Mouse (Mus musculus) layer of hippocampus, adult 9-11 months (tissue): ENCODE measurements around the gene Ddr1.
A peak's percentile ranks its signal among the peaks of the same experiment; 100 is the strongest.

Experiments
- DNase-seq: peaks from one replicate; pipeline ENCODE4 v3.0.0; 2022

Ddr1 gene

DNA sequence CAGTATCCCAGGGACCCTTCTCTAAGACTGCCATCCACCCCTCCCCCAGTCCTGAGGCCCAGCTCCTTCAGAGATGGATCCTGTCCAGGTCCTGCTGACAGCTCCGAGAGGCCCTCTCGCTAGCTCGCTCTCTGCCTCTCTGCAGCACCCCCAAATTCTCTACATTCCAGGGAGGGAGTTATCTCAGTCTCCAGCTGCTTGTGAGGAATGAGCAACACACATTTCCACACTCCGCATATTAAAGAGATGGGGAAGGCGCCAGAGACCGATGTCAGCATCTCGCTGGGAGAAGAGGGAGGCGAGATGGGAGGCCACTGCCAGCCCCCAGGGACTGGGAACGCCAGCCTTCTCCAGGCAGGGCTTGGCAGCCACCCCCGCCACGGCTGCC lies 15.9 kb upstream of the Ddr1 start:
- no peak for DNase-seq

DNA sequence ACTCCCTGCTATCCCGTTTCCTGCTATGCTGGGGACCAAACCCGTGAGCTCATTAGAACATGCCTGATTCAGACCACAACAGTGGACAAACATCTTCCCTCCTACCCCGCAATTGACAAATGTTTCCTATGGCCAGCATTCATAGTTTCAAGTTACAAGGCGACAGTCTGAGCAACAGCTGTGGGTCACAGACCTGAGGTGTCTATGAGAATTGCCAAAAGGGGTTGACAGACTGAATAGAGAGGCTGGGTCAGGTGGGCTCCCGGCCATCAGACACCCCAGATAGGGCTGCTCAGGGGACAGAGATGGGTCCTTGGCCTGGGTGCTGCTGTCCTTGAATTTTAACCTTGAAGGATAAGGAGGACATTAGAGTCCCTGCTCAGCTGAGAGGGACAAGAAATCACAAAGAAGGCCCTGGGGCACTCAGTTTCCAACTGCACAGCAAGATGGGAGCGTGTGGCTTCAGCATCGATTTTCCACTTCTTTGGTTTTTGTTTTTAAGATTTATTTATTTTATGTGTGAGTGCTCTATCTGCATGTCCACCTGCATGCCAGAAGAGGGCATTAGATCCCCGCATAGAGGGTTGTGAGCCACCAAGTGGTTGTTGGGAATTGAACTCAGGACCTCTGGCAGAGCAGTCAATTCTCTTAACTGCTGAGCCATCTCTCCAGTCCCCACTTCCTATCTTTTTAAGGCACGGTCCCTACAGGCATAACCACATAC lies 15.4 kb upstream of the Ddr1 start:
- no peak for DNase-seq

DNA sequence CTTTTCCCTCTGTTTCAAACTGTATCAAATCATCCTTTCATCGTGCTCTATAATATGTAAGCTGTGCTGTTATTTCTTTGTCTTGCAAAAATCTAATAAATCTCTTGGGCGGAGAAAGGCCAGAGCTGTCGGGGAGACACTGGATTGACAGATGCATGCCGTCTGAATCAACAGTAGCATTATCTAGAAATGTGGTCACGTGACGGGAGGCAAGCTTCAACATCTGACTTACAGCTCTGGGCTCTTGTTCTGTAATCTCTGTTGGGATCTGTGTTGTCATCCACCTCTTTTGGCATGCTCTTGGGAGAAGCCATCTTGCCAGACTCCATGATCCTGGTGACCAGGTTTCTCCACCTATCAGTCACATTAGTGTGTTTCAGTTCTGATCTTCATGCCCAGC lies 12.7 kb upstream of the Ddr1 start:
- no peak for DNase-seq

DNA sequence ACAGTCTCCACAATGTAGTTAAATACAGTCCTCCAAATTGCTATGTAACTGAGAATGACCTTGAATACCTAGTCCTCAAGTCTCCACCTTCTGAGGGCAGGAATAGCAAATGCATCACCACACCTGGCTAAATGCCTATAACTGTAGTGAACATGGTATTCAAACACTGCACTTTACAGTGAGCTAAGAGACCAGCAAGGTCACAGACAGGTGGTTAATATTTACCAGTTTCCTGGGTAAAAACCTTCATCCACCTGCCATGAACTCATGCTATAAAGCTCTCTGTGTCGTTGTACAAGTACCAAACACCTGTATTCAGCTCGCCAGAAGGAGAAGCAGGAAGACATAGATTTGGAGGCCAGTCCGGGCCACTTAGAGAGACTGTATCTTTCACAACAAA lies 11.7 kb upstream of the Ddr1 start:
- no peak for DNase-seq

DNA sequence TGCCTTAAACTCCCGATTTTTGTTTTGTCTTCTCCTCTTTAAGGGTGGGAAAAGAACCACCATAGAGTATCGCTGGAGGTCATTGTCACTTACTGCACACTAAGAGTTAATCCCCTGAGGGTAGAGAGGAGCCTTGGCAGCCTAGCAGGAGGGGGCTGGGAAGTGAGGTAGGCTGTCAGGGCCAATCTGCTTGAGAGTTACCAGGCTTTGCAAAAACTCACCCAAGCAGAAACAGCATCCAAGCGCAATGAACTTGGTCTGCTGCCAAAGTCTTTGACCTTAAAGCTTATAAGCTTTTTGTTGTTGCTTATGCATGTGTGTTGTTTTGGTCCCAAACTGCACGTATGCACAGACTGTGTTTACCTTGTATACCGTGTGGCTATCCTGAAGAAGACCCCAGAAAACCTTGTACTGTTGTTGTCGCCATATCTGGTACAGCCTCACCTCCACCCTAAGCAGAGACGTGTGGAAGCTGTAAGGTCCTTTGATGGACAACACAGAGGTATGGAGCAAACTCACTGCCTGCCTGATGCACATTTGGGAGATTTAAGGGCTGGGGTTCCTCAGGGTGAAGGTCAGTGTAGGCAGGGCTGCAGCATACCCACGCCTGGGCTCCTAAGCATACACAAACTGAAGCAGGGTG lies 6.4 kb upstream of the Ddr1 start:
- DNase-seq = no peak

DNA sequence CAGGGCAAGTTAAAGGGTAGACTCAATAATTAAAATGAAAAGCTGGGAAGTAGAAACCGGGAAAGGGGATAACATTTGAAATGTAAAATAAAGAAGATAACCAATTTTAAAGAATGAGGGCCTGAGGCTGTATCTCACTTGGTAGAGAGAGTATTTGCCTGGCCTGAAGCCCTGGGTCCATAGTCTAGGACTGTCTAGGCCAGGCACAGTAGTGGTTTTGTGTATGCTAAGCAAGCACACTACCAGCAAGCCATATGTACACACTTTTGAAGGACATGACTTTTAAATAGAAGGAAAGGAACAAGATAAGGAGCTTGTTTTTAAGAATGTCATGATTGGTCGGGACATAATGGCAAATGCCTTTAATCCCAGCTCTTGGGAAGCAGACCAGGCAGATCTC lies 4.2 kb upstream of the Ddr1 start:
- no peak for DNase-seq

DNA sequence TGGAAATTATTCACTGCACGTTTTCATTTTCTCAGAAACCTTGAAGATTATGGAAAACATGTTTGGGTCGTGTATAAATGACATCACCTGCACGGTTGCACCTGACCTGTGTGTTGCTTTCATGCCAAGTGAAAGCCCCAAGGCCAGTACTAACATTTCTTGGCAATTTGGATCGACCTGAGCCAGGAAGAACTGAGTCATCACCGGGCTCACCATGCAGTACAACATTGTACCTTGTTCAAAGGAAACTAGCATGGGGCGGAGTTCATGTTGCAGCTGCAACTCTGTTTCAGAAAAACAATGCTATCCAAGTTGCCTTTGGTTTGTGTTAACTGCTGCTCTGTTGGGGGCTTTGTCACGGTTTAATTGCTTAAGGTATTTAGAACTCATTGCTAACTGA lies 3.5 kb upstream of the Ddr1 start:
- DNase-seq = no peak

DNA sequence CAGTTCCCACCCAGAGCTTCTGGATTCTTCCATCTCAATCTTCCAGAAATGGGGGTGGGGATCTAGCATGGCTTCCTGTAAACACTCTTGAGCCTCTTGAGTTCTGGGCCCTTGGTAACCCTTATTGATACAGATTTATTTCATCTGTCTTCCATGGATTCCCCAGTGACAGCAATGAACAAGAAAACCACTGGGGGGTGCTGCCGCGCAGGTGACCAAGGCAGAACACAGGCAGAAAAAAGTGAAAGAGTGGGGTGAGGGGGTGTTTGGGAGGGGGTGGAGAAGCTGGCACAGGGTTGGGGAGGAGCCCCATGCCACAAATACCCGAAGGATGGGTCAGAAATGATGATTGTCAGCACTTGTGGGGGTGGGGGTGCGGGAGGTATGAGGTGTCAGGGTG lies 1.4 kb upstream of the Ddr1 start:
- DNase-seq = no peak

DNA sequence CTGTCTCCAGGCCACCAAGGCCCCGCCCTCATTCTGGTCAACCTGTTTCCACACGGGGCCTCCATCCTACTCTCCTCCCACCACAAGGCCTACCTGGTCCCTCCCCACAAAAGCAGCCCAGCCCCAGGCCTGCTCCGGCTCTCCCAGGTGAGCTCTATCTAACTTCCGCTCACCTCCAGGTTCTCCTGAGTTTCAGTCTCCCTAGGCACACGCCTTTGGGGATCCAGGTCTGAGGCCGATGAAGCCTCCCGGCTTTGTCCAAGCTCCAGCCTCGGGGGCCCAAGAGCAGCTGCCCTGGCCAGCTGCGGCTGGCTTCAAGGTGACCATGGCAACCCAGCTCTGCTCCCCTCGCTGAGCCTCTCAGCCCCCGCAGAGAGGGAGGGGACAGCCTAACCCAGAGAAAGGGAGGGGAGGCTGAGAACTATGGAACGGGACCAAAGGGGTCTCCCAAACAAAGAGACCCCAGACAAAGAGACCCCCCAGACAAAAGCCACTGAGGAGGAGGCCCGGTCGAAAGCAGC lies 610 bp downstream of the Ddr1 start:
- no peak for DNase-seq

DNA sequence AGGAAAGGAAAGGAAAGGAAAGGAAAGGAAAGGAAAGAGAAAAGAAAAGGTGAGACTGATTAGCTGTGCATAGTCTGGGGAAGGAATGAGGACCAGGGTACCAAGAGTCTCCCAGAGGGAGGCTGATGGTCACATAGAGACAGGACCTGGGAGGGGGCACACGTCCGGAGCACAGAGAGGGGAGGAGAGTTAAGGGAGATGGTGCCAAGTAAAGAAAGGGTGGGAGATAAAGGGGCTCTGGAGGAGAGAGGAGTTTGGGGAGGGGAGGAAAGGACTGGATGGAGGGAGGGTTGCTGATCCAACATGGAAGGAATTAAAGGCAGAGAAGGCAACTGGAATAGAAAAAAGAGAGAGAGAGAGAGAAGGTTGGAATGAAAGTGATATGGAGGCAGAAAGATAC lies 1.4 kb downstream of the Ddr1 start:
- no peak for DNase-seq

DNA sequence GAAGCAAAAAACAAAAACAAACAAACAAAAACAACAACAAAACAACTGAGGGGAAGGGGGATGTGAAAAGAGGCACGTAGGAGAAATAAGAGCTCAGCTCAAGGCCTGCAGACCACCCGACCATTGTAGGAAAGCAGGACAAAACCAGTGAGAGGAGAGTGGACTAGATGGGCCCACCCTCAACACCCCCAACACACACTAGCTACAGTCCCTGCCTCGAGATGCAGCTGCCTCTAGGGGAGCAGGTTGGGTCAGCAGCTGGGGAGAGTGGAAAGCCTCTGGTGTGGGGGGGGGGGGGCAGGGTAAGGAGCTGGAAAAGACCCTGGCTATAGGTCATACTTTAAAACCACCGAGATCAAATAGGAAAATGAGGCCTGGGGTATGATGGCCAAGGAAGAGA lies 1.8 kb downstream of the Ddr1 start:
- DNase-seq = no peak

DNA sequence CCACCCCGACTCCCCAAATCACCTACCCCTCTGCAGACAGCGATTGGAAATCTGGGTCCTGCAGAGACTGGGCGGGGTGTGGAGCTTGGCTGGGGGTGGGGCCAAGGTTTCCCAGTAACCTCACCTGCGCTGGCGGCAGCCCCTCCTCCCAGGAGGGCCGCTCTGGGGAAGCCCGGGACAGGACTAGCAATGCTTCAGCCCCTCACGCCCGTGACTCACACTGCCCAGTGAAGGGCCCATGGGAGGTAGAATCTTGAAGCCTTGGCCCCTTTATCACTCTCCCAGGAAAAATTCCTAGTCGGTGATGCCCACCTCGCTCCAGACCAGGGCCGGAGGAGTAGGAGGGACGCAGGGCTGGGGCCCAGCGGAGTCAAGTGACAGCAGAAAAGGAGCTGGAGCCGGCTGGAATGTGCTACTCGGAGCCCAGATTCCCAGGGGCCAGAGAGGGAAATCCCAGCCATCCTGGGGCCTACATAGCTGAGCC lies 2.4 kb downstream of the Ddr1 start:
- DNase-seq = no peak

DNA sequence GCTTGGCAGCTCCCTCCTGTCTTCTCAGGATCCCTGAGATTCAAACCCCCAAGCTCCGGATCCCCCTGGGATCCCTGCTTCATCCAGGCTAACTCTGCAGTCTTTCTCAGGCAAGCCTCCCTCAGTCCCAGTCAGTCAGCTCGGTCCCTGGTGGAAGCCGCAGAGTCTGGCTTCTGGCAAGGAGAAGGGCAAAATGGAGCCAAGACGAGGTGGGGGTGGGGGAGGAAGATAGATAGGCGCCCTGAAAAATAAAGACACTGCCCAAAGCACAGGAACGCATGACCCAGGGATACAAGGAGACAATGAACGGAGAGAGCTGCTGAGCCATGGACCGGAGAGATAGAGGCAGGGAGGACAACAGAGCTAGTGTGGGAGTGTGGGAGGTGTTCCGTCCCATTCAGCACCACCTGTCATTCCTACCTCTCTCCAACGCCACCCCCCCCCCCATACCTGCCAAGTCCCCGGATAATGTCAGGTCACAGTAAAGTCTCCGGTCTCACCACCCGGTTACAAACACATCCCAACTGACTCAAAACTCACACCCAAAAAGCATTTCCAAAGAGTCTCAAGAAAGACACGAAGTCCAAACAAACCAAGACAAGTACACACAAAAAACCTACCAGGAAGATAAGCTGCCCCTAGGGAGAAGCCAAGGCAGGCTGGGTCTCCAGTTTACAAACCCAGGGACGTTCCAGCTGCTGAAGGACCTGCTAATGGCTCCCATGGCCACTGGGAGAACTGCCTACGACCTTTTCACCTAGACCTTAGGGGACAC lies 3.0 kb downstream of the Ddr1 start:
- no peak for DNase-seq

DNA sequence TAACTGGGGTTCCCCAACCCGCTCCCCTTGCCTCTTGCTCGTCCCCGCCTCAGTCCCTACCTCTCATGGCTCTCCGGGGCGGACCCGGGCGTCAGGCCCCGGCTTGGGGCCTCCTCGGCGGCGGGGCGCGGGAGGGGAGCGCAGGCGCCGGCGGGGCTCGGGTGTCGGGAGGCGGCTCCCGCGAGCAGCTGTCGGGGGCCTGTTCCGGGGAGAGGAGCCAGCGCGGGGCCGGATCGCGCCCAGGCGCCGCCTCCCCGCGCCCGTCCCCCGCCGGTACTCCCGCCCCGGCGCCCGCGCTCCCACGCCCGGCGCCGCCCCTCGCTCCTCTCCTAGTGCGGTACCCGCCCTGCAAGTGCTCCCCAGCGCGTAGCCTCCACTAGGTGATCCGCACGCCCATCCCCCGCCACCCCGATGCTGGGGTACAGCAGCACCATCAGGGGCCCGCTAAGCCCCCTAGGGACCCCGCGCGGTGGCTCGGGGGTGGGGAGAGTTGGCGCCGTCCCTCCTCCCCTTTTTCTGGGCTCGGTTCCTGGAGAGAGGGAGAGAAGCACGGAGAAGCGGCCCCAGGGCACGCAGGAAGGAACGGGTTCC lies 4.0 kb downstream of the Ddr1 start:
- peak; percentile 88 for DNase-seq

DNA sequence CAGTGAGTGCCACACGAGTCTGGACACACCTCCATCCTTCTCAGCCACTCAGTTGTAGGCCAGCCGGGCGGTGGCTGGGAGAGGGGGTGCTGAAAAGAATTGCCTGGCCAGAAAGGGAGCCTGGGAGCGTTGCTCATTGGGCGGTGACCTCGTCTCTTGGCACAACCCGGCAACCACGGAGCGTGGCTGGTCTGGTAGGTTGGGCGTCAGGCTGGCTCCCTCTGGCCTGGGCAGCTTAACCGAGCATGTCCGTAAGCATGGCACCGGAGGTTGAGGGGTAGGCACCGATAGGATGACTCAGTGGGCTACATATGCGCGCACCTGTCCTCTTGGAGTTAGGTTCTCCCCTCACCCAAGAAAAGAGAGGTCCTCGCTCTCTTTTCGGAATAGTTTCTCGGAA lies 4.5 kb downstream of the Ddr1 start:
- DNase-seq = peak; percentile 86

DNA sequence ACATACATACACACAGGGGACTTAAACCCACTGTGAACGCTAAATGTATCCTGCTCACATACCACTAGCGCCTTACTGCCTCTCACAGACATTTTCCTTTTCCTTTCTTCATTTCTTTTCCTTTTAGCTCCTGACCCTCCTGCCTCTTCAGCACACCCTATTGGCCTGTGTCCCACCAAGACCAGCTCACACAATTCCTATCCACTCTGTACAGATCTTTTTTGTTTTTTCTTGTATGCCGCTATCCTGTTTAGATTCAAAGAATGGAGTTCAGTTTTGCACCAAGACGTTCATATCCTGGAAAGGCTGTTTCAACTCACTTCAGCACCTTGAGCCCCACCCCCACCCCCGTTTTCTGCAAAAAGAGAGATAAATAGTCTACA lies 5.9 kb downstream of the Ddr1 start:
- no peak for DNase-seq

DNA sequence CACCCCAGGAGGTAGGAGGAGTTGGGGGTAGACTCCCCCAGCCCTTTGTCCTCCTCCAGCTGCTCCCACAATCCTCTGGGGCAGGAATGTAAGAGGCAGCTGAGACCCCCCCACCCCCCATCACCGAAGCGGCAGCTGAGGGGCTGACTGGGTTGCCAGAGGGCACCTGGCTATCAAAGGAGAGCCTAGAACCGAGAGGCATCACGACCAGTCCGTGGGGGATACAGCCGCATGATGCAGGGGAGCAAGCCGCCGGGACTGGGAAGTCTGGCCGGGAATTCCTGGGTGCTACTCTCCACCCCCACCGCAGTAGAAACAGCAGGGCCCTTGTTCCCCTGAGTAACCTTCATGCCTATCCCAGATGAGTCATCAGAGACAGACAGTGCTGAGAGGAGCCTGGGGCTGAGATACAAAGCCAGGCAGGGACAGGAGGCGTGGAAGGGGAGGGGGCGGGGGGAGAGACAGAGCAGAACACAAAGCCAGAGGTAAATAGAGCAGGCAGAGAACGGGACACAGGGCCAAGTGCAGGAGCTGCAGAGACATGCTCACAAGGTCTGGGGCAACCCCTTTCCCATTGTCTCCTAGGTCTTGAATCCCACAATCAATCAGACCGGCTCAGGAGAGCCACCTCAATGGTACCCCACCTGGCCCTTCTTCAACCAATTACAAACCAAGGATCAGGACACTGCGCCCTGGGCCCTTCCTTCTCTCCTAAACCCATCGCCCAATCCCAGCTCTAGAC lies 6.5 kb downstream of the Ddr1 start:
- DNase-seq = peak; percentile 87

DNA sequence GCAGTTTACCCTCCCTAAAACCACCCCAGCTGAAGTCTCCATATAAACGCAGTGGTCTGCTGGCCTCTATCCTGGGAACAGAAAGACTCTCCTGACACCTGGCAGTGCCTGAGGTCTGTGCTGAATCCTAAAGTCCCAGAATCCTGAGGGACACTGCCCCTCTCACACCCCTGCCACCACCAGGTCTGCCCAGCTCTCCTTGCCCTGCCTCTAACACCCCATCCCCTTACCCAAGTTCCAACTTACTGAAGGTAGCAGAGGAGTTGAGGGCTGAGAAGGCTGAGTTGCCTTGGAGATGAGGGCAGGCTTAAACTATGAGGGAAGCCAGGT lies 7.0 kb downstream of the Ddr1 start:
- no peak for DNase-seq

DNA sequence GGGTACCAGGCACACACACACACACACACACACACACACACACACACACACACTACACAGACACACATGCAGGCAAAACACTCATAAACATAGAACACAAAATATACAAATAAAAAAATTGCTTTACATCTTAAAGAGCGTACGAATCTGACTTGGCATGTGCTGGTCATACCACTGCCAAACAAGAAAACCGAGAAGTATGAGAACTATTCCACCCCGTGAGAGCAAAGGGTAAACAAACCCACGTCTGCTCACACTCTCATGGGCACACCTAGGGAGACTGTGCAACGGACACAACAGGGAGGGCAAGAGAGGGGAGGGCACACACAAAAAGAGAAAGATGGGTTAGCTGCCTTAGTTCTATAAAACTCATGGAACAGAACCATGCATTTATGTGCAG lies 7.7 kb downstream of the Ddr1 start:
- no peak for DNase-seq

DNA sequence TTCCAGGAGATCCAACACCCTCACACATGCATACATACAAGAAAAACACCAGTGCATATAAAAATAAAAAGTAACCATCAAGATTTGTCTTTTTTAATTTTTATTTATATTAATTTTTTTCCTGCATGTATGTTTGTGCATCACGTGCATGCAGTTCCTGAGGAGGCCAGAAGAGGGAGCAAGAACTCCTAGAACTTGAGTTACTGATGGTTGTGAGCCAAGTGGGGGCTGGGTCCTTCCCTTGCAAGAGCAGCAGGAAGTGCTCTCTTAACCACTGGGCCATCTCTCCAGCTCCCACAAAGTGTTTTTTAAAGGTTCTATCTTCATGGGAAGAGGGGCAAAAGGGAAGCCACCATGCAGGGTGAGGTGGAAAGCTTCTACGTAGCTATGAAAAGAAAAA lies 9.1 kb downstream of the Ddr1 start:
- no peak for DNase-seq

DNA sequence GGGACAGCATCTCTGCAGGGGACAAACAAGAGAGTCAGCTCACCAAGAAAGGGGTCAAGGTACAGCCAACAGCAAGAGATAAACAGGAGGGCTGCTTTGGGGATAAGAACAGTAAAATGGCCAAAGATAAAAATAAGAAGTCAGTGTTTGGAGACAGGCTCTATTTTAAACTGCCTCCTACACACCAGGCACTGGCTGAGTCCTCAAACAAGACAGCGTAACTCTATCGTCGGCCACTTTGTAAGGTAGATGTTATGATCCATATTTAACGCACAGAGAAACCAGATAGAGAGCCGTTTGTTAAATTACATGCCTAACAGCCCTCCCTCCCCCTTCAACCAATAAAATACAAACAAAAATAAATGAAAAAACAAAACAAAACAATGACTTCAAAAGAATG lies 10.5 kb downstream of the Ddr1 start:
- no peak for DNase-seq

DNA sequence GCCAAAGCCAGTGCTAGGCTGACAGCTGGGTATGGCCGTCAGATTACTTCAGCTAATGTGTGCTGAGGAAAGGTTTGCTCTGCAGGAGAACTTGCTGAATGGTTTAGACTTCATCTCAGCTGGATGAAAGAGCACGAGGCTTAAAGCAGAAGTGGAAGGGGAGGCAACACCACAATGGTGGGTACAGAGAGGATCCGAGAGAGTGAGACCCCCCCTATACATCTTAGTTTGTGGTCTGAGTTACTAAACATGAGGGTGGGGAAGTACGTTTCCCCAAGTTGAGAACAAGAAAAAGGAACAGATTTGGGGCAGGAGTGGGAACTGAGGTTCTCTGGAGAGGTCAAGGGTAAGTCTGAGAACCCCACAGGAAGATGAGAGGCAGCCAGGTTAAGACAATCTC lies 12.1 kb downstream of the Ddr1 start:
- no peak for DNase-seq

DNA sequence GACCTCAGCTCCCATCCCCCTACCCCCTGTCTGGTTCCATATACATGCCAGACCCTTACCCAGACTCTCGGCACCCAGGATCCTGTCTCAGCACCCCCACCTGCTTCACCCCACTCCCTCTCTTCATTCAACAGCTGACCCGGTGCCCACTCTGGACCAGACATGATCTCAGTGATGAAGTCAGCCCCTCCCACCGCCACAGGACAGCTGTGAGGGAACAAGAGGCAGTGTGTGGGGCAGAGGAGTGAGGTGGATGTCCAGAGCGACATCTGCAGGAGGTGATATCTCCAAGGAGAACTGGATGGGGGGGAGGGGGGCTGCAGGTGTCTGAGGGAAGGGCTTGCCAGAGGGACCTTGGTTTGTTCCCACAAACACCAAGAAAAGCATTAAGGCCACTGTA lies 12.6 kb downstream of the Ddr1 start:
- DNase-seq = no peak
